Mouse (Mus musculus) ovary, postnatal 14 days (tissue): ENCODE data around the gene Specc1l.

Source experiments
- DNase-seq: peaks from one replicate; pipeline ENCODE4 v3.0.0; 2022; ENCODE audit warnings: low spot score

Gene Specc1l

GRCm38 (mm10) chr10:75224154-75224553 lies 12.3 kb downstream of the Specc1l start:
- no peak for DNase-seq

- no peak for DNase-seq
Observed at GRCm38 (mm10) chr10:75224630-75225029, 12.8 kb downstream of the Specc1l start.

- DNase-seq = no peak
Observed at GRCm38 (mm10) chr10:75227381-75227780, 15.5 kb downstream of the Specc1l start.

GRCm38 (mm10) chr10:75230572-75230971 lies 18.7 kb downstream of the Specc1l start:
- no peak for DNase-seq

- DNase-seq = no peak
Observed at GRCm38 (mm10) chr10:75231876-75232275, 20.0 kb downstream of the Specc1l start.

GRCm38 (mm10) chr10:75232612-75233155 lies 20.8 kb downstream of the Specc1l start:
- DNase-seq = no peak

- DNase-seq = no peak
Observed at GRCm38 (mm10) chr10:75233489-75233888, 21.6 kb downstream of the Specc1l start.

GRCm38 (mm10) chr10:75235726-75236125 lies 23.9 kb downstream of the Specc1l start:
- no peak for DNase-seq

- DNase-seq = no peak
Observed at GRCm38 (mm10) chr10:75236156-75236555, 24.3 kb downstream of the Specc1l start.

GRCm38 (mm10) chr10:75237166-75237565 lies 25.3 kb downstream of the Specc1l start:
- no peak for DNase-seq

GRCm38 (mm10) chr10:75240583-75241250 lies 28.8 kb downstream of the Specc1l start:
- DNase-seq = no peak

- no peak for DNase-seq
Observed at GRCm38 (mm10) chr10:75245806-75246205, 33.9 kb downstream of the Specc1l start.

GRCm38 (mm10) chr10:75246331-75246730 lies 34.5 kb downstream of the Specc1l start:
- DNase-seq = no peak

GRCm38 (mm10) chr10:75251011-75251410 lies 39.1 kb downstream of the Specc1l start:
- DNase-seq = no peak

GRCm38 (mm10) chr10:75252301-75253022 lies 40.6 kb downstream of the Specc1l start:
- DNase-seq = no peak

- DNase-seq = no peak
Observed at GRCm38 (mm10) chr10:75255091-75255490, 43.2 kb downstream of the Specc1l start.

GRCm38 (mm10) chr10:75257401-75257800 lies 45.5 kb downstream of the Specc1l start:
- no peak for DNase-seq

- no peak for DNase-seq
Observed at GRCm38 (mm10) chr10:75258241-75258640, 46.4 kb downstream of the Specc1l start.

GRCm38 (mm10) chr10:75261268-75261667 lies 49.4 kb downstream of the Specc1l start:
- DNase-seq = no peak

GRCm38 (mm10) chr10:75264993-75265555 lies 53.2 kb downstream of the Specc1l start:
- no peak for DNase-seq

- no peak for DNase-seq
Observed at GRCm38 (mm10) chr10:75273020-75273419, 61.1 kb downstream of the Specc1l start.

GRCm38 (mm10) chr10:75276427-75277013 lies 64.6 kb downstream of the Specc1l start:
- DNase-seq = no peak

- no peak for DNase-seq
Observed at GRCm38 (mm10) chr10:75277501-75277900, 65.6 kb downstream of the Specc1l start.
